Mouse (Mus musculus): Measurements from ENCODE around the gene Cdc14b. TPM values are rescaled to one million over a fixed set of nuclear protein-coding genes. Genes with fewer than 3 reads are reported as not detected.

Gene Cdc14b
- polyA plus RNA-seq, 2 experiments from 2014 or later = 10.7 to 11.6 TPM

DNA sequence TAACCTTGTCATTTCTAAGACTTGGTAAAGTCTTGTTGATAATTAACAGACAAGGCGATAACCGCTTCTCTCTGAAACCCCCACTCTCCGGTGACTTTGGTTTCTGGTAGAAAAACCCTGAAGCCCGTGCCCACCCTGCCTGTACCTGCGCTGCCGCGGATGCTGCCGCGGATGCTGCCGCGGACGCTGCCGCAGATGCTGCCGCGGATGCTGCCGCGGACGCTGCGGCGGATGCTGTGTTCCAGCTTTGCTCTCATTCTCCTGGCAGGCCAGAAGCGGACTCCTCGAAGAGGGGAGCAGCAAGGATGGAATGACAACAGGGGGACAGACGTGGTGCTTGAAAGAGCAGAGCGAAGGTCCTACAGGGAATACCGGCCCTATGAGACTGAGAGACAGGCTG, 105.3 kb downstream of the Cdc14b start:
- ATAC-seq = no peak

DNA sequence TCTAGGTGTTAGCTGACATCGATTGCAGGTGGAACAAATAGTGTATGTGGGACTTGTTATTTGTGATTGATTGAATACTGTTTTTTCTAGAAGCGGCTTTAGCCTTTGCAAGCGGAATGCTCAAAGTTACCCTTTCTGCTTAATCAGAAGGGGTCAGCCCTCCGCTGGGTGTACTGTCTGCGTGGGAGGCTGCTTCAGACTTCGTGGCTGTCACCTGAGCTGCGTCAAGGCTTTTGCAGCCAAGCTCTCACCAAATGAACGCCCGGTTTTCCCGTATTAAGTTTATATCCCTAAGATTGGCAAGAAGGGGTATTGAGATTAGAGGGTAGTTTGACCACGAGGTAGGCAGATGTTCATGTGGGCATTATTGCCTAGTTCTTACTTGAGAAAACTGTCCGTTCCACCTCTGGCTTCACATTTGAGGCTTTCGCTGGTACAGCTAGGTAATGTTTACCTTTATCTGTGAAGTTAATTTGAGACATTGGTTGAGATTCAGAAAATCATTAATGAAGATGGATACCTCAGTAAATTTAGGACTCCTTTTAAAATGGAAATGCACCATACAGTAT, 111.9 kb downstream of the Cdc14b start:
- ATAC-seq = no peak

- ATAC-seq = no peak
Measured at GRCm38 (mm10) chr13:64162626-64163025, 112.5 kb downstream of the Cdc14b start.

DNA sequence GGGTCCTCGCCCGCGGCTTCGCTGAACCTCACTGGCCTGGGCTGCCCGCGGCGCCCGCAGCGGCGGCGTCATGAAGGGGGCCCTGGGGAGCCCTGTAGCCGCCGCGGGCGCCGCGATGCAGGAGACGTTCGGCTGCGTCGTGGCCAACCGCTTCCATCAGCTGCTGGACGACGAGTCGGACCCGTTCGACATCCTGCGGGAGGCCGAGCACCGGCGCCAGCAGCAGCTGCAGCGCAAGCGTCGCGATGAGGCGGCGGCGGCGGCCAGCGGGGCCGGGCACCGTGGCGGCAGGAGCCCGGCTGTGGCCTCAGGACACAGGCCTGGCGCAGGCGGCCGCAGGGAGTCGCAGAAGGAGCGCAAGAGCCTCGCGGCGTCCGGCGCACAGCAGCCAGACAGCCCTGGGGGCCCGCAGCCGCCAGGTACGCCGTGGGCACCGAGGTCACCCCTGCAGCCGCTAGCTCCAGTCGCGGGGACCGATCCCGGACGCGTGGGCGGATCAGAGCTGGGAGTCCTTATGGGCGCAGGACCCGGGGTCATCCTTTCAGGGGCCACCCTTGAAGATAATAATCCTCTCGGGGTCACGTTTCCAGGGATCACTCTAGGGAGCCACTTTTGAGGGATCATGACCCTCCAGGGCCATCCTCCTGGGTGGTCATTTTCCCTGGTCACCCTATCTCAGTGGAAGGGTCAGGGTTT, 113.0 kb downstream of the Cdc14b start:
- peak; percentile 9 for ATAC-seq

DNA sequence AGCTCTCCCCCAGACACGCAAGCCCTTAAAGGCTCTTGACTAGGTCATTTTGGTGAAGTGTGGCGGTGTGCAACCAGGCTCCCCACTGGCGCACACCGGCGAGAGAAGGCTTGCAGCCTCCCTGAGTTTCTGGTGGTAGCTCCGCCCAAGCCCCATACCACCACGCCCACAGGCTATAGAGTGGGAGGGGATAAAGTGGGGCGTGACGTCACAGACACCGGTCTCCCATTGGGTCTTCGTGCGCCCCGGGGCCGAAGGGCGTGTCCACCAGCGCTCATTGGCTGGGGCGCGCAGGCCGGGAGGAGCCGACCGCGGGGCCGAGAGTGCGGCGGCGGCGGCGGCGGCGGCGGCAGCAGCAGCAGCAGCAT, 113.6 kb downstream of the Cdc14b start, which contains the start of gene Habp4:
Gene Habp4, plus strand, starts transcription at position 277 of the 368 bp plus-strand sequence.
- ATAC-seq = peak; percentile 98

DNA sequence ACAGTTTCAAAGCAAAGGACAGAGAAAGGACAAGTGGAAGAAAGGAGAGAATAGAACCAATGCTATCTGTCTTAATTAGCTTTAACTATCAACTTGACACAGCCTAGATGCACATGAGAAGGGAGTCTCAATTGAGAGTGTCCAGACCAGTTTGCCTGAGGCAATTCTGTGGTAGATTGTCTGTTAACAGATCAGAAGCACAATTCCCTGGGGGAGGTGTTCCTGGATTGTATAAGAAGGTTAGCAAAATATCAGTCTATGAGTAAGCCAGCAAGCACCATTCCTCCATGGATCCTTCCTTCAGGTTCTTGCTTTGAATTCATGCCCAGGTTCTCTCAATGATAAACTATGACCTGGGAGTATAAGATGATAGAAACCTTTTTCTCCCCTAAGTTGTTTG, 118.1 kb downstream of the Cdc14b start:
- ATAC-seq = no peak

DNA sequence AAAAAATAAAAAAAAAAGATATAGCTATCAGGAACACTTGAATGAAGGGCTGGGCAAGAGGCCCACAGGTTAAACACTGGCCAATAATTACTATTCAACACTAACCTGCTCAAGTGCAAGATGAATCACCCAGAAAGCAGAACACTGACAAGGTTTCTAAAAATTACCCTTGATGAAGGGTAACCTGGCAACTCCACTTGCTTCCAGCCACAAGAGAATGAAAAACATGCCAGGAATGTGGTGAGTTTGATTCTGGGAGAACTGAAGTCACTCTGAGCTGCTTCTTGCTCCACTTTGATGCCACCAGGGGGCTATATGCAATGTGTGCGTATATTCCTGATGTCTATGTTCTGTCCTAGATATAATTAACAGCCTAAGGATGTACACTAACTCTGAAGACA, 119.9 kb downstream of the Cdc14b start:
- ATAC-seq = no peak

GRCm38 (mm10) chr13:64154651-64155050, 120.4 kb downstream of the Cdc14b start:
- no peak for ATAC-seq

DNA sequence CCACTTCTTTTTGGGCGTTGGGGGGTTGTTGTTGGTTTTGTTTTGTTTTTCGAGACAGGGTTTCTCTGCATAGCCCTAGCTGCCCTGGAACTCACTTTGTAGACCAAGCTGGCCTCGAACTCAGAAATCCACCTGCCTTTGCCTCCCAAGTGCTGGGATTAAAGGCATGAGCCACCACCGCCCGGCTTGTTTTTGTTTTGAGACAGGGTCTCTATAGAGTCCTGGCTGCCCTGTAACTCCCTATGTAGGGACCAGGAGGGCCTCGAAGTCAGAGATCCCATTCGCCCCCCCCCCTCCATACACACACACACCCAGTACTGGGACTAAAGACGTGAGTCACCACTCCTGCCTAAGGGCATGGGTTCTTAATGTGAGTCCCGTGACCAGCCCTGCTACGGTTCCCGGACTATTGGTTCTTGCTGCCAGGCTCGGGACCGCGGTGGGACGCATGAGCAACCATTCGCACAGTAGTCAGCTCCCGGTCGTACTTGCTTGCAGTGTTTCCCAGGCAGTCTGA, 121.3 kb downstream of the Cdc14b start:
- no peak for ATAC-seq

DNA sequence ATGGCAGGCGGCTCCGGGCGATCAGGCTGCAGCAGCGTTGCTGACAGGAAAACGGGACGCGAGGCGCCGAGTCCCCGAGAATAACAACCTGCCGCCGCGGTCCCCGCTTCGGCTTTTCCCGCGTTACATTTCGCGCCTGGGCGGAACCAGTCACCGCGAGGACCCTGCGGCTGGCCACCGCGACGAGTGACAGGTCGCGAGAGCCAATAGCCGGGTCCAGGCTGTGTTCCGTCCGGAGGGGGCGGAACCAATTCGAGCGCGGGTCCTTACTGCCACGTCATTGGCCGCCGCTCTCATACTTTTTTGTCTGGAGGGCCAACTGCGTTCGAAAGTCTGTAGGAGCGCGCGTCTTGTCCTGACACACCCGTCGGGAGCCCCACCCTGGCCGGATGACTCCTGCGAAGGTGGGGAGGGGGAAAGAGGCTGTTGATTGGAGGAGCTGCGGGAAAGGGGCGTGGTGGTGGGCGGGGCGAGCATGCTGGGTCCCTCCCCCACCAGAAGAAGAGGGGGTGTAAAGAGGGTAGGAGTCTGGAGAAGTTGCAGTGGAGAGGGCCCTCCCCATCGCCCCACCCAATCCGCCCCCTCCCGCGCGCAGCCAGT, 121.9 kb downstream of the Cdc14b start, which contains the start of gene Zfp367:
Gene Zfp367, minus strand, starts transcription at position 120 of the 600 bp plus-strand sequence.
- peak; percentile 86 for ATAC-seq

DNA sequence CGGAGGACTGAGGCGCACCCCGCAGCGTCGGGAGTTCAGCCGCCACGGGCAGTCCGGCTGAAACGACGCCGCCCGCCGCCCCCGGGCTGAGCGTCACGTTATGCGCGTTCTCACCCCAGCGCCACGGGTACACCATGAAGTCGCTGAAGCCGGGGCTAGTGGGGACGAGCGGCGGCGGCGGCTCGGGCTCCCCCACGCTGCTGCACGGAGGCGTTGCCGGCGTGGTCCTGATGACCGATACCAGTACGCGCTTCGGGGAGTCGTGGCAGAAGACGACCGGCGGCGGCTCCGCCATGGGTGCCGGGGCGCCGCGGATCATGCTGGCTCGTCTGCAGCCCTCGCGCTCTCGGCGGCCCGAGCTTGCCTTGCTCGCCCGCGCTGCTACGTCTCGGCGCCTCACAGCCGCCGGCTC, 122.4 kb downstream of the Cdc14b start:
- peak; percentile 2 for ATAC-seq

- peak; percentile 17 for ATAC-seq
Measured at GRCm38 (mm10) chr13:64152241-64152669, 122.8 kb downstream of the Cdc14b start.

DNA sequence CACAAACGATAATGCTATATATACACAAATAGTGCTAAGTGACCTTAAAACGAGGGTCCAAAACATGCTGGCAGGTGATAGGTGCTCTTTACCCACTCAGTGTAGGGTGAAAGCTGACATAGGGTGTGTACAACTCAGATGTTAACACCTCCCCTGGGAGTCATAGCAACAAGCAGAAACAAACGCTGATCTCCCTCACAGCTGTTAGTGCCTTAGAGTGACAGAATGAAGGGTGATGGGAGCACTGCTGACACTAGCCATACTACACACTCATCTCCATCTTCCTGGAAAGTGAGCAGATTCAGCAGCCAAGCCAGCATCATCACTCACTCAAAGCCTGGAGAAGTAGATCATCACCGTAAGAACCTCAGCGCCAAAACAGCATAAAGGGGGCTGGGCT, 125.0 kb downstream of the Cdc14b start:
- ATAC-seq = no peak

Other genes with a start within 250 kb of the Cdc14b start
- not detected for gene Hsd17b3, start 186.1 kb downstream of the Cdc14b start, polyA plus RNA-seq (2017; shearing (Covaris generic))
- gene Slc35d2, start 145.9 kb downstream of the Cdc14b start, polyA plus RNA-seq (2017; shearing (Covaris generic)) = 10 to 100 TPM; 48.4 to 49.7 TPM
- 1 to 10 TPM; 7.8 to 8.7 TPM for gene Zfp367, start 122.1 kb downstream of the Cdc14b start, polyA plus RNA-seq (2017; shearing (Covaris generic))
- gene Habp4, start 113.5 kb downstream of the Cdc14b start, polyA plus RNA-seq (2017; shearing (Covaris generic)) = 1 to 10 TPM; 2.8 to 4.0 TPM
- gene Aaed1, start 37.4 kb upstream of the Cdc14b start, polyA plus RNA-seq (2017; shearing (Covaris generic)) = 10 to 100 TPM in 1 of 2 experiments, 1 to 10 TPM in 1; 9.9 to 13.1 TPM
- gene Ctsl, start 95.6 kb upstream of the Cdc14b start, polyA plus RNA-seq (2017; shearing (Covaris generic)) = 1 to 10 TPM; 5.3 to 7.2 TPM
- 1 to 10 TPM; 4.1 to 6.8 TPM for gene Cdk20, start 157.0 kb upstream of the Cdc14b start, polyA plus RNA-seq (2017; shearing (Covaris generic))
- gene Fam240b, start 222.5 kb upstream of the Cdc14b start, polyA plus RNA-seq (2017; shearing (Covaris generic)) = not detected

Data from CD4-positive, CD25-positive, alpha-beta regulatory T cell, adult 4 months (primary cell).